Mouse (Mus musculus) T-helper 1 cell (primary cell): ENCODE measurements around the gene Shisa7.
"Not testable (repeated sequence)": the region's sequence is repeated elsewhere in the genome, so short reads cannot be mapped to it uniquely, and the experiment has no call there.

Experiments
- in situ Hi-C: fragments of 300-600 bp; cut with MboI, MseI; formaldehyde crosslinking; loops from one replicate; pipeline ENCODE4 v1.15.1; 2025; ENCODE audit warnings: high pct_unique_total_duplicates

Shisa7 gene

DNA sequence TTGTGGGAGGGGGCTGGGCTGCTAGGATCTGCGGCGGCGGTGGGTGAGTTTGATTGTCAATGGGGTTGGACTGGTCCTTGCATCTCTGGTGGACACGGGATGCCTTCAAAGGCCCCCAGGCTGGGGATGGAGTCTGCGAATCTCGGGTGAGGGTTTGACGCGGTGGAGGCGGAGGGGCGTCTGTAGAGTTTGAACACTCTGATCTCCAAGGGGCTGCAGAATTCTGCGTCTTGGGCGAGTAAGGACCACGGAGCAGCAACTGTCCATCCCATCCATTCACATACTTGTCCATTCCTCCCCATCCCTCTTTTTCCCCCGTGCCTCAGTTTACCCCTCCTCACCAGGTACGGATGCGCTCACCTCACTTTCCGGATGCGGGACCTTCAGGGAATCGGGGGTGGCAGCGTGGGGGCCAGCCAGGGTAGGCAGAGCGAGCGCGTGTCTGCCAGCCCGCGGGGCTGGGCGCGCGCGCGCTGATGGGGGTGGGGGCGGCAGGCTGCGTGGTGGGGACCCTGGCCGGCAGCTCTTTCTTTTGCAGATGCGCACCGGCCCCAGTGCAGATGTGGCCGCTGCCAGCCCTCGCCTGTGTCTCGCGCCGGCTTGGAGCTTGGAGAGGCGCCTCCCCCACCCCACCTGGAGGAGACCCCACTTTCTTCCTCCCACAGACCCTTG lies at the start of gene Shisa7:
Shisa7 (minus strand) TSS at position 452 of the 672 bp plus-strand sequence.
- in situ Hi-C loops = no loop called here

GRCm38 (mm10) chr7:4886680-4887079 lies 42.2 kb upstream of the Shisa7 start:
- in situ Hi-C loops = no loop called here

- in situ Hi-C loops = not testable (repeated sequence)
These were observed 34.5 kb upstream of the Shisa7 start for GRCm38 (mm10) chr7:4879036-4879435.

GRCm38 (mm10) chr7:4878186-4878585 lies 33.7 kb upstream of the Shisa7 start:
- in situ Hi-C loops = no loop called here

- in situ Hi-C loops = no loop called here
These were observed 32.7 kb upstream of the Shisa7 start for GRCm38 (mm10) chr7:4877226-4877625.

DNA sequence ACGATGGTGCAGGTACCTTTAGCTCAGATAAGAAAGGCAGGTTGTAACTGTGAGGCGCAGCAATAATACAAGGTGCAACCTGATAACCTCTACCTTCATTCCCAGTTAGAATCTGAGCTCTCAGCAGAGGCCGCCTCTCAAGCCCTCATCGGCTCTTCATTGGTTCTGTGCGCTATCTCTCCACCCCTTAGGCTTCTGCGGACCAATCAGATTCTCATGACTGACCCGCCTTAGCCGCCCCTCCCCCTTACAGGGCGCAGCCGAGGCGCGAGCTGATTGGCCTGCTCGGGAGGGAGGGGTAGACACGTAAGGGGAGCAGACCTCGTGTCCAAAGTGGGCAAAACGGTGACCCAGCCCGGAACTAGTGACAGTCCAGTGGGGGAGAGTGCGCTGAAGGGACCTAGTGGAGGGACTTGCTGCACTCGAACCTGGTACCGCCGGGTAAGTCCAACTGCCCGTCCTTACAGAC lies 32.3 kb upstream of the Shisa7 start, which contains the start of gene Isoc2a:
Isoc2a (plus strand) TSS at position 401 of the 469 bp plus-strand sequence.
- in situ Hi-C loops = no loop called here

GRCm38 (mm10) chr7:4870133-4870532 lies 25.6 kb upstream of the Shisa7 start, which contains the start of gene Isoc2b:
Gene Isoc2b, minus strand, starts transcription at chr7:4870258.
- in situ Hi-C loops = loop anchor here (5.0 kb wide), 1 partner anchor 423 kb away; the partner anchor contains the start of gene Rdh13

GRCm38 (mm10) chr7:4866631-4867180 lies 22.2 kb upstream of the Shisa7 start:
- in situ Hi-C loops = no loop called here

DNA sequence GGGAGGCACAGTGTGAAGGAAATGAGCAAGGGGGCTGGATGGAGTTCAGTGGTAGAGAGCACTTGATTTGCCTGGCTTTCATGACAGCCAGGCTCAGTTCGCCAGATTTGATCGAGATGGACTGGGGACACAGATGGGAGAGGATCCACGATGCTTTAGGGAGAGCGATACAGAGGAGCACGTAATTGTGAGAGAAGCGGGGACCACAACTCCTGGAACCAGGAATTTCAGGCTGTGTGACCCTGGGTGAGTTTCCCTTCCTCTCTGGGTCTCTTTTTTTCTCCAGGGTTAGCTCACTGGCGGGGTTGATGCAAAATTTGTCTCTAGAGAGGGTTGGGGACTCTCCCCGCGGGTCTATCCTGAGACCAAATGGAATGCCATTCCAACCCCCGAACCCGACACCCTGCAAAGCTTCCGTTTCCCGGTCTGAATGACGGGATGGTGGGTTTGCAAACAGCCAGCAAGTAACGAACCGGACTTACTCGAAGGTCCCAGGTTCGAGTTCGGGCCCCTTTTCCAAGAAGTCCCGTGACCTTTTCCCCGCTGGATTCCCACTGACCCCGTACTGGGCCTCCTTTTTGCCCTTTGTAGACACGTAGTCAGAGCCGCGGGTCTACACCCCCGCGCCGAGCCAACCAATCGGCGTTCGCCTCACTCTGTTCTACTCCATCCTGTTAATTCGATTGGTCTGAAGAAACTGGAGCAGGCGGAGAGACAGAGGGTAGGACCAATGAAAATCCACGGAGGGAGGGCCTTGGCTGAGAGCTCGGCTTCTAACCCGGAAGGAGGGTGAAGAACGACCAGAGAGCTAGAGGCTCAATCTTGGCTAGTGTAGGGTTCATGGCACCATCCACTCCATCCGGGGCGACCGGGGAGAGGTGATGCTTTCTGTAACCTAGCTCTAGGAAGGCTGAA lies 21.3 kb upstream of the Shisa7 start:
- in situ Hi-C loops = no loop called here

DNA sequence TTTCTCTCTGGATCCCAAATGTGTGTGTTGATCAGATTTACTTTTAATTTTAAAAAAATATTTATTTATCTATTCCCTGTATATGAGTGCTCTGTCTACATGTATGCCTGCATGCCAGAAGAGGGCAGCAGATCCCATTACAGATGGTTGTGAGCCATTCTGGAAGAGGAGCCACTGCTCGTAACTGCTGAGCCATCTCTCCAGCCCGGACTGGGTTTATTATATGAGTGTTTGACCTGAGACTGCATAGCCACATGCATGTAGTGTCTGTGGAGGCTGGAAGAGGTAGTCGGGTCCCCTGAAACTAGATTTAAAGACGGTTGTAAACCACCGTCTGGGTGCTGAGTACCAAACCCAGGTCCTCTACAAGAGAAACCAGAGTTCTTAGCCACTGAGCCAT lies 20.6 kb upstream of the Shisa7 start:
- in situ Hi-C loops = no loop called here

GRCm38 (mm10) chr7:4864130-4864845 lies 19.8 kb upstream of the Shisa7 start:
- in situ Hi-C loops = no loop called here

DNA sequence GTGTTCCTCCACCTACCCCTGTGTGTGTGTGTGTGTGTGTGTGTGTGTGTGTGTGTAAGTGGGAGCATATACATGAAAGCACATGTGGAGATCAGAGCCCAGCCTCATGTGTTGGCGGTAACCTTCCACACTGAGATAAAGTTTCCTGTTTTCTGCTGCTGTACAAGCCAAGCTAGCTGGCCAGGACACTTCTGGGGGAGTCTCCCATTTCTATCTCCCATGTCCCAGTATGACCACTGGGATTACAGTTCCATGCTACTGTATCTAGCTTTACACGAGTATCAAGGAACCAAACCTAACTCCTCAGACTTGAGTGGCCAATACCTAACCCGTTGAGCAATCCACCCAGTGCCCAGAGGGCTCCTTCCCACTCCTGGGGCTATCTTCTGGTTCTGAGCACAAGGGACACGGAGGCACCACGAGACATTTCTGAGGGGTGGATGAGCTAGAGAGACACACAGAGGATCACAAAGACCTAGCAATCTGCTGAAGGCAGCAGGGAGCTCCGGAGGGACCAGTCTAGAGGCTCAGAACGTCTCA lies 19.1 kb upstream of the Shisa7 start:
- in situ Hi-C loops = no loop called here

GRCm38 (mm10) chr7:4863041-4863440 lies 18.5 kb upstream of the Shisa7 start:
- in situ Hi-C loops = no loop called here

GRCm38 (mm10) chr7:4860926-4861325 lies 16.4 kb upstream of the Shisa7 start:
- in situ Hi-C loops = not testable (repeated sequence)

GRCm38 (mm10) chr7:4859418-4859978 lies 15.0 kb upstream of the Shisa7 start:
- in situ Hi-C loops = no loop called here

GRCm38 (mm10) chr7:4857321-4857720 lies 12.8 kb upstream of the Shisa7 start:
- in situ Hi-C loops = no loop called here

- in situ Hi-C loops = no loop called here
These were observed 12.0 kb upstream of the Shisa7 start for GRCm38 (mm10) chr7:4856508-4856907.

- in situ Hi-C loops = no loop called here
These were observed 9.1 kb upstream of the Shisa7 start for GRCm38 (mm10) chr7:4853613-4854012.

GRCm38 (mm10) chr7:4851315-4851688 lies 6.8 kb upstream of the Shisa7 start:
- in situ Hi-C loops = no loop called here

DNA sequence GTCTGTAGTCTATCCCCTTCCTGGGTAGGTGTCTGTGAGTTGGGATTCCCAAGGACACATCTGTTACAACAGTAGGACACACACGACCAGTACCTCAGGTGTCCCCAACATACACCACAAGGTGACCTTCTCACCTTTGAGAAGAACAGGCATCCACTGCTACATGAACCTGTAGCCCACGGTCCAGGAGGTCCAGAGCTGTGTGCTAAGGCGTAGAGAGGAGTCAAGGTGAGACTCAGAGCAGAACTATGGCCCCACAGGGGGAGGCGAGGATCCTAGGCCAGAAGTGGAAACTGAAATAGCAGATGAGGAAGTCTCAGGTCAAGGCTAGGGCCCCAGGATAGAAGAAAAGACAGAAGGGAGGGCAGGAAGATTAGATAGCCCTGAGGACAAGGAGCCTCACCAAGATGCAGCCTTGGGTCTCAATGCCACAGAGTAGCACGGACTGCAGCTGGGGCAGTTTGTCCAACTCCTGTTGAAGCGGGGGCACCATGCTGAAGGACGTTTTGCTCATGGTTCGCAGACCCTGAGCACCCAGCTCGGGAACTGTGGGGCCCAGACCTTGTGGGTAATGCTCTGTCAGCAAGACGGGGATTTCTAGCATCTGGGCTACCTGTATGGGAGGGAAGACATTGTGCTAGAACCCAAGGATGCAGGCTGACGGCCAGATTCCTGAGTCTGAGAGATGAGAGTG lies 6.3 kb upstream of the Shisa7 start:
- in situ Hi-C loops = no loop called here
